Mouse (Mus musculus): ENCODE data around the gene Ntn3. TPM values are rescaled to one million over a fixed set of nuclear protein-coding genes. Genes with fewer than 3 reads are reported as not detected.
A peak's percentile ranks its signal among the peaks of the same experiment; 100 is the strongest.

Gene Ntn3
- polyA plus RNA-seq, 1 experiment from 2014 or later = 7.3 TPM

DNA sequence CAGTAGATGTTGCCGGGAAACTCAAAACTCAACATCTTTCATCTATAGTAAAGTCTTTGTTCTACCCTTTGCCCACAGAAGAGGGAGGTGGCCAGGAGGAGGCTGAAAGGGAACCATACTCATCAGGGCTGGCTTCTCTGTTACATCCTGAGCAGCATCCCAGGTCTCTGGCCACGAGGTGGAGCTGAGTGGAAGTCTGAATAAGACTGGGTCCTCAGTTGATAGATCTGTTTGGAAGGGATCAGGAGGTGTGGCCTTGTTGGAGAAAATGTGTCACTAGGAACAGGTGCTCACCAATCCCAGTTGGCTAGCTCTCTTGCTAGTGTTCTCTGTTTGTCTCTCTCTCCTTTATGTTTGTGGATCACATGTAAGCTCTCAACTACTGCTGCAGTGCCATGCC is 14.0 kb downstream of the Ntn3 start:
- WGBS = 66% methylated on average over 2 of the region's 2 CpGs

DNA sequence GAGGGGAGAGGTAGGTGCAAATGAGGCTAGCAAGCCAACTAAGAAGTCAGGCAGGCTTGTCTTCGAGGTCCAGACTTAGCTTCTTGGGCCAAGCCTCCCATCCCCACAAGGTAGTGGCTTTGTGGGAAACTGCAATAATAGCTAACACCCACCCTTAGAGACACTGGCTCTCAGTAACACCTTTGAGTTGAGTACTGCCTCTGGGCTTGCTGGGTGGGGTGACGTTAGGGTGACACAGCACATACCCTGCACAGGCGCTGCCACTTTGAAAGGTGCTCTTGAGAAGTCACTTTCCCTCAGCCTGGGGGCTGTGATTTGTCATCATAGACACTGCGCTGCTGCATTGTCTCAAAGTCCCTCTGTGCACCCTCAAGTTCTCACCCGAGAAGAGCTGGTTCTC is 15.6 kb downstream of the Ntn3 start:
- H3K27ac ChIP-seq = no peak overlapping the region
- H3K9me3 ChIP-seq = no peaks in the 10 kb centered on the region
- no peak for DNase-seq (ENCODE audit: low spot score)
- H3K4me3 ChIP-seq = no peak overlapping the region
- H3K36me3 ChIP-seq = peaks cover 3% of the 10 kb centered on the region
- no peaks in the 10 kb centered on the region for H3K27me3 ChIP-seq (ENCODE audit: insufficient read depth, poor library complexity, severe bottlenecking)
- H3K4me1 ChIP-seq (replicated peaks) = peaks cover 30% of the 10 kb centered on the region
- WGBS = 87% methylated on average over 5 of the region's 5 CpGs

More for the DNA sequence above, 14.0 kb downstream of the Ntn3 start:
- Histone ChIP-seq H3K4me3 (no peak overlapping the region), H3K27me3 (ENCODE audit: insufficient read depth, poor library complexity, severe bottlenecking) (no peaks in the 10 kb centered on the region), H3K4me1 (replicated peaks) (peaks cover 40% of the 10 kb centered on the region), H3K36me3 (no peaks in the 10 kb centered on the region; the same call in 1 of the 2 replicates), H3K27ac (no peak overlapping the region), H3K9me3 (no peaks in the 10 kb centered on the region)
- no peak for DNase-seq (ENCODE audit: low spot score)

DNA sequence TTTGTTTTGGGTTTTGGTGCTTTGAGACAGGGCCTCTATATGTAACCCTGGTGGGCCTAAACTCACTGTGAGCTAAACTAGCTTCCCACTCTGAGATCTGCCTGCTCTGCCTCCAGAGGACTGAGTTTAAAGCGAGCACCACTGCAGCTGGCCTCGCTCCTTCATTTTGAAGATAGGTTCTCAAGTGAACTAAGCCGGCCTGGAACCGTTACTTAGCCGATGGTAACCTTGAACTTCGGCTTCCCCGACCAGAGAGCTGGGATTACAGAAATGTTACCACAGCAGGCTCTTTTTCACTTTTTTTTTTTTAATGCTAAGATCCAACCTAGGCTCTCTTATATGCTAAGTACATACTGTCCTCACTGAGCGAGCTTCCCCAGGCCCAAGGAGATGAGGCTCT is 16.1 kb downstream of the Ntn3 start:
- H3K27ac ChIP-seq = no peak overlapping the region
- no peaks in the 10 kb centered on the region for H3K9me3 ChIP-seq
- no peaks in the 10 kb centered on the region for H3K27me3 ChIP-seq (ENCODE audit: insufficient read depth, poor library complexity, severe bottlenecking)
- peaks cover 7% of the 10 kb centered on the region for H3K36me3 ChIP-seq
- H3K4me1 ChIP-seq (replicated peaks) = peaks cover 30% of the 10 kb centered on the region
- H3K4me3 ChIP-seq = no peak overlapping the region
- 89% methylated on average over 8 of the region's 8 CpGs for WGBS
- DNase-seq (ENCODE audit: low spot score) = no peak

DNA sequence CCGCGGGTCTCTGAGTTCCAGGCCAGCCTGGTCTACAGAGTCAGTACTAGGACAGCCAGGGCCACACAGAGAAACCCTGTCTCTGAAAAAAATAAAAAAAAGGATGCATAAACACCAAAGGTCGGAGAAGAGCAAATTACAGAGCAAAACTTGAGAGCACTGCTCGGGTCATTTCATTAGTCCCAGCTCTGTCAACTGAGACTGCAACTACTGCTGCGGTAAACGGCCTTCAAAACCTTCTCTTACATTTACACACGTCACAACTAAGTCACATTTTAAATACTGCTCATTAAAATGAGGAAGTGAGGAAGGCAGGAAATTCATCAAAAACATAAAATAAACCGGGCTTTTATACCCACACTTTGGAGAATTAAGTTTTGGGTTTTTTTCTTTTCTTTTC is 16.5 kb downstream of the Ntn3 start:
- WGBS = 83% methylated on average over 8 of the region's 8 CpGs
- Histone ChIP-seq H3K27ac (no peak overlapping the region), H3K36me3 (peaks cover 10% of the 10 kb centered on the region), H3K9me3 (no peaks in the 10 kb centered on the region), H3K4me3 (no peak overlapping the region), H3K4me1 (replicated peaks) (peaks cover 30% of the 10 kb centered on the region), H3K27me3 (ENCODE audit: insufficient read depth, poor library complexity, severe bottlenecking) (no peaks in the 10 kb centered on the region)
- no peak for DNase-seq (ENCODE audit: low spot score)

DNA sequence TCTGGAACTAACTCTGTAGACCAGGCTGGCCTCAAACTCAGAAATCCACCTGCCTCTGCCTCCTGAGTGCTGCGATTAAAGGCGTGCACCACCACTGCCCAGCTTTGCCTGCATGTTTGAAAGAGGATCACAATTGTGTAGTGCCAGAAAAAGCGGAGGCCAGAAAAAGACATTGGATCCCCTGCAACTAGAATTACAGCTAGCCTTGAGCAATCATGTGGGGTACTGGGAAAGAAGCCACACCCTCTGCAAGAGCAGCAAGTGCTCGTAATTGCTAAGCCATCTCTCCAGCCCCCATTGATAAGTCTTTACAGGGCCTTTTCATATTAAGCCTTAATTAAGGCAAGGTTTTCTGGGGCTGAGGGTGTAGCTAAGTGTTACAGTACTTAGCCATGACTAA is 17.9 kb downstream of the Ntn3 start:
- no peaks in the 10 kb centered on the region for H3K27me3 ChIP-seq (ENCODE audit: insufficient read depth, poor library complexity, severe bottlenecking)
- DNase-seq (ENCODE audit: low spot score) = no peak
- H3K4me3 ChIP-seq = no peak overlapping the region
- H3K36me3 ChIP-seq = peaks cover 12% of the 10 kb centered on the region
- H3K9me3 ChIP-seq = no peaks in the 10 kb centered on the region
- H3K27ac ChIP-seq = no peak overlapping the region
- WGBS = 85% methylated on average over 4 of the region's 4 CpGs
- peaks cover 19% of the 10 kb centered on the region for H3K4me1 ChIP-seq (replicated peaks)

DNA sequence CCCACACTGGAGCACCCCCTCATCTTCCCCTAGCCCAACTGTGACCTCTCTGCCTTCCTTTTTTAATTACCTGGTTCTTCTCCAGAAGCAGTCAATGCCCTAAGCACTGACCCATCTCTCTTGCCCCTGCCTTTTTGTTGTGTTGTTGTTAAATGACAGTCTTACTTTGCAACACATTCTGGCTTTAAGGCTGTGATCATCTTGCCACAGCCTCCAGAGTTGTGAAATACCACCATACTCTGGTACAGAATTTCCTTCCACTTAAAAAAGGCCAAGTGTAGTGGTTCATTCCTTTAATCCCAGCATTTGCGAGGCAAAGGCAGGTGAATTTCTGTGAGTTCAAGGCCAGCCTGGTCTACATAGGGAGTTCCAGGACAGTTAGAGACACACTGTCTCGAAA is 18.4 kb downstream of the Ntn3 start:
- no peak overlapping the region for H3K4me3 ChIP-seq
- H3K36me3 ChIP-seq = peaks cover 14% of the 10 kb centered on the region
- H3K27me3 ChIP-seq (ENCODE audit: insufficient read depth, poor library complexity, severe bottlenecking) = no peaks in the 10 kb centered on the region
- WGBS = 88% methylated on average over 2 of the region's 2 CpGs
- no peak overlapping the region for H3K27ac ChIP-seq
- no peak for DNase-seq (ENCODE audit: low spot score)
- H3K9me3 ChIP-seq = no peaks in the 10 kb centered on the region
- H3K4me1 ChIP-seq (replicated peaks) = peaks cover 19% of the 10 kb centered on the region

DNA sequence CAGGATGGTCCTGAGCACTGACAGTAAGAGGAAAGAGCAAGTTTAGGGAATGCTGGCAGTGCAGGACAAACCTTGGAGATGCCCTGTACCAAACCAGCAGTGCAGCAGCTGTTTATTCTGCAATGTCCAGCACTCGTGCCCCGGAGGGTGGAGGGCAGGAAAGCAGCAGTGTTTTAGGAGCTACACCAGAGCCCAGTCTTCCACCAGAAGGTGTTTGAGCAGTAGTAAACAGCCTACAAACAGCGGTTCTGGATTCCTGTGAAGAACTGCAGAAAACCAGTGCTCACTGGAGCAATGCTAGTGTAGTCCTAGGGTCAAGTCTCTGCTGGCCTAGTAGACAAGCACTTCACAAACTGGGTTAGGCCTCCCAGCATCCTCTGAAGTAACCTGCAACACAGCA is 35.1 kb downstream of the Ntn3 start:
- no peak overlapping the region for H3K27ac ChIP-seq
- H3K4me1 ChIP-seq (replicated peaks) = peaks cover 7% of the 10 kb centered on the region
- no peak for DNase-seq (ENCODE audit: low spot score)
- no peaks in the 10 kb centered on the region for H3K9me3 ChIP-seq
- WGBS = 84% methylated on average over 3 of the region's 3 CpGs
- H3K4me3 ChIP-seq = no peak overlapping the region
- no peaks in the 10 kb centered on the region for H3K36me3 ChIP-seq
- no peaks in the 10 kb centered on the region for H3K27me3 ChIP-seq (ENCODE audit: insufficient read depth, poor library complexity, severe bottlenecking)

DNA sequence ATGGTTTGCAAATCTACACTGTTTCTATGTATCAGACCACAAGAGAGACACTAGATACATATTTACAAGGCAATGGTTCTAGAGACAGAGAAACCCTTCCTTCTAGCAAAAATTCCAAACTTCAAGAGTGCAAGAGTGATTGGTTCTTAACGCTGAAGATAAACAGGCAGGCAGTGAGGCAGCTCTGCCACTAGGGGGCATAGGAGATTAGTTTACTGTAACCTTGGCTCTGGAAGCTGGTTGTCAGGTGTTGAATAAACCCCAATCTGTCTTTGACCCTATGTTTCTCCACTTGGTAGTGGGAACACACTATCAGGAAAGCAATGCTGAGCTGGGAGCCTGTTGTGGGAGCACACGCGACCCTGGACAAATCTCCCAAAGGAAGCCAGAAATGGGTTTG is 35.9 kb downstream of the Ntn3 start:
- H3K4me3 ChIP-seq = no peak overlapping the region
- H3K36me3 ChIP-seq = no peaks in the 10 kb centered on the region
- 3% methylated on average over 3 of the region's 3 CpGs for WGBS
- peaks cover 8% of the 10 kb centered on the region for H3K4me1 ChIP-seq (replicated peaks)
- no peak overlapping the region for H3K27ac ChIP-seq
- H3K27me3 ChIP-seq (ENCODE audit: insufficient read depth, poor library complexity, severe bottlenecking) = no peaks in the 10 kb centered on the region
- peak; percentile 61 for DNase-seq (ENCODE audit: low spot score)
- H3K9me3 ChIP-seq = no peaks in the 10 kb centered on the region

DNA sequence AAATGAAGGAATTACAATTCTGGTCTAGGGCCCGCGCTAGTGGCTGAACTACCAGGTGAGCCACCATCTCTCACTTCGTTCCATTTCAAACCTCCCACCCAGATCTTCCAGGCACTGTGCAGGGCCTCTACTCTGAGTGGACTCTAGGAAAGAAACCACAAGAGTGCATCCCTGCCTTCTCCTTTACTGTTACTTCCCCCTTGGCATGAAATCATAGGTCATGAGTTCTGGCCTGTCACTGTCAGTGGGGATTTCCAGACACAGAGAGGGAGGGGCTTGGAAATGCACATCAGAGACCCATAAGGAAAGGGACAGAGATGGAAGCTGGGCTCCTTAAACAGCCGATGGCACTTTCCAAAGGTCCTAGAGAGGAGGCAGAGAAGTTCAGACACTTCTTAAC is 37.6 kb downstream of the Ntn3 start:
- Histone ChIP-seq H3K27me3 (ENCODE audit: insufficient read depth, poor library complexity, severe bottlenecking) (no peaks in the 10 kb centered on the region), H3K9me3 (no peaks in the 10 kb centered on the region), H3K4me1 (replicated peaks) (peaks cover 23% of the 10 kb centered on the region), H3K27ac (no peak overlapping the region), H3K4me3 (no peak overlapping the region), H3K36me3 (peaks cover 13% of the 10 kb centered on the region)
- DNase-seq (ENCODE audit: low spot score) = no peak
- 86% methylated on average over 4 of the region's 4 CpGs for WGBS

DNA sequence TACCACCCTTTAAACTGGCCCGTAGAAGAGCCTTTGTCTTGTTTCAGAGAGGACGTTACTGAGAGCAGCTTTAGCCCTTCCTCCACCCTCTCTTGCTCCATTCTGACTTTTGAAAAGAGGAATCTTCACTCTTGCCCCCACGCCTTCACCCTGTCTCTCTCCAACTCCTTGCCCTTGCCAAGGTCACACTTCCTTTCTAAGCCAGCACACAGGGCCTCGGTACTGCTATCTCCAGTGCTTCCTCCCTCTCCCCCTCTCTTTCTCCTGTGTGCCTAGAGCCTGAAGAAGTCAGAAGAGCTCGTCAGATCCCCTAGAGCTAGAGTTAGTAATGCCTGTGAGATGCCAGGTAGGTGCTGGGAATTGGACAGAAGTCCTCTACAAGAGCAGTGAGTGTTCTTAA is 38.6 kb downstream of the Ntn3 start:
- Histone ChIP-seq H3K4me3 (no peak overlapping the region), H3K9me3 (no peaks in the 10 kb centered on the region), H3K4me1 (replicated peaks) (peaks cover 23% of the 10 kb centered on the region), H3K27ac (no peak overlapping the region), H3K36me3 (peaks cover 18% of the 10 kb centered on the region), H3K27me3 (ENCODE audit: insufficient read depth, poor library complexity, severe bottlenecking) (no peaks in the 10 kb centered on the region)
- 81% methylated on average over 5 of the region's 5 CpGs for WGBS
- DNase-seq (ENCODE audit: low spot score) = no peak

DNA sequence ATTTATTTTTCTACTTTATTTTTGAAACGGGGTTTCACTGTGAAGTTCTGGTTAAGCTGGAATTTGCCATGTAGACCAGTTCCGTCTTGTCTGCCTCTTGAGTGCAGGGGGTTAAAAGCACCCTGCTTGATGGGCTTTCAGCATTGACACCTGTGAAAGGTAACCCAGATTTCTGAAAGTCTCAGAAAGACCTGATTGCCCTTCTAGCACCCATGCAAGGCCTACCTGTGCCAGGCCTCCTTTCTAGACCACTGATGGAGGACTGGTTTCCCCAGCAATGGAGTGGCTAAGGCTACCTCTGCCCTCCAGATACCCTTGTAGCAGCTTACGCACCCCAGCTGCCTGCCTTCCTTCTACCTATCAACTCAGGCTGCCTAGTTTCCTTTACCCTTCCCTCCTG is 39.2 kb downstream of the Ntn3 start:
- Histone ChIP-seq H3K4me1 (replicated peaks) (peaks cover 23% of the 10 kb centered on the region), H3K9me3 (no peaks in the 10 kb centered on the region), H3K36me3 (peaks cover 24% of the 10 kb centered on the region), H3K4me3 (peak overlapping the region; percentile 96), H3K27ac (peak overlapping the region; percentile 100), H3K27me3 (ENCODE audit: insufficient read depth, poor library complexity, severe bottlenecking) (no peaks in the 10 kb centered on the region)
- DNase-seq (ENCODE audit: low spot score) = no peak
- 65% methylated on average over 3 of the region's 3 CpGs for WGBS

DNA sequence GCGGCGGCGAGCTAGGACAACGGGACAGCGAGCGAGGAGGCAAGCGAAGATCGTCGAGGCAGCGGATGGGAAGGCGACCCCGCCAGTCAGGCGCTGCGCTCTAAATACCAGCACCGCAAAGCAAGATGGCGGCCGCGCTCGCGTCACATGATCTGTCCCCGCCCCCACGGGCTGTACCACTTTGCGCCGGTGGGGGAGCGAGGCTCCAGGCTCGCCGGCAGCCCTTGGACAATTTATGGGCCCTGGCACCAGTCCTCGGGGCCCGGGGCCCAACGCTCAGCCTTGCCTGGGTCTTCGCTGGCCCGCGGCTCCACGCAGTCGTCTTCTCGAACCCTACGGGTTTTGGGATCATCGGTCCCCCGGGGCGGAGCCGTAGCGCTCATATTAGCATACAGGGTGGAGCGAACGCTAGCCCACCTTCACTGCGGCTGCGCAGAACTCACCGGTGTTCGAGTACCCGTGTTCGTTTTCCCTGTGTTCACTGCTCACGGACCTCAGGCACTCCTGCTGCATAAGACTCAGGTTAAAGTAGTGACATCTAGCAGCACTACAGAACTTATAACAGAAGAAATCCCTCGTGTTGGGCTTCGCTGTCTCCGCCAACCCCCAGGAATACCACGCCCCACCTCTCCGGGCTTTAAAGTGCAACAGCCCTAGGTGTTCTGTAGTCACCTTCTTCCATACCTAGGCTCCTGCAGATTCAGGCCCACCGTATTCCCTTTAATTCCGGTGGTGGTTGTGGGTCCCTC is 39.8 kb downstream of the Ntn3 start, which contains the start of gene Atp6v0c:
TSS of gene Atp6v0c (minus strand) at position 386 of the 749 bp plus-strand sequence.
- H3K4me1 ChIP-seq (replicated peaks) = peaks cover 27% of the 10 kb centered on the region
- peaks cover 31% of the 10 kb centered on the region for H3K36me3 ChIP-seq
- no peaks in the 10 kb centered on the region for H3K9me3 ChIP-seq
- H3K27me3 ChIP-seq (ENCODE audit: insufficient read depth, poor library complexity, severe bottlenecking) = no peaks in the 10 kb centered on the region
- WGBS = 1% methylated on average over 58 of the region's 58 CpGs
- DNase-seq (ENCODE audit: low spot score) = peak; percentile 96
- peak within 1 kb of the TSS; percentile 96 for H3K4me3 ChIP-seq
- peak within 1 kb of the TSS; percentile 100 for H3K27ac ChIP-seq

DNA sequence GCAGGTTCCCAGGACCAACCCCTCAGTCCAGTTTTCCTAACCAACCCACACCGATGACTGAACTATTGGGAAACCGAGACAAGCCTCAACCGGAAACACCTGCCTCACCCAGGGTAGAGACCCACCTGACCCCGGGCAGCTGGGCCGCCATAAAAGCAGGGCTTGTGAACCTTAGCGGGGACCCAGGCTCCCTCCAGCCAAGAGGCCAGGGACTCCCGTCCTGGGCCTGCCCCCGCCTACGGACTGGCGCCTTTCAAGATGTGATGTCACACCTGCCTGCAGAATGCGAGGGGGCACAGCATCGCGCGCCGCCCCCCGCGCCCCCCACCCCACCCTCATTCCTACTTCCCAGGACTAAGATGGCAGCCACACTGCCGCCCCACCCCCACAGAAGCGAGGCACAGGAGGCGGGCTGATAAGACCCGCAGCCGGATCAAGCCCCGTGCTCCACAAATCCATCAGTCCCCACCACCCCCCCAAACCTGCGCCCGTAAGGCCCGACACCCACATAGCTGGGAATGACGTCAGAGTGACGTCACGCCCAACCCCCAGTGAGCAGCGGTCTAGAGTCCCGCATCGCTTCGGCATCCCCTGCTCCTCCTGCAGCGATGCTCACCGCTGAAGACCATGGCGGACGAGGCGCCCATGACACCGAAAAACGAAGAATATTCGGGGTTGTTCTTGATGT is 40.6 kb downstream of the Ntn3 start:
- under 1% methylated on average over 41 of the region's 41 CpGs for WGBS

More for the DNA sequence above, 40.6 kb downstream of the Ntn3 start:
- Histone ChIP-seq H3K27ac (peak overlapping the region; percentile 100), H3K4me3 (peak overlapping the region; percentile 96), H3K36me3 (peaks cover 33% of the 10 kb centered on the region), H3K27me3 (ENCODE audit: insufficient read depth, poor library complexity, severe bottlenecking) (no peaks in the 10 kb centered on the region), H3K4me1 (replicated peaks) (peaks cover 27% of the 10 kb centered on the region), H3K9me3 (no peaks in the 10 kb centered on the region)
- peak; percentile 74 for DNase-seq (ENCODE audit: low spot score)

Measured in hindbrain, embryonic 10.5 days (tissue).